Mouse (Mus musculus) testis, adult 2 months (tissue): ENCODE results near the gene Brca2. TPM values are rescaled to one million over a fixed set of nuclear protein-coding genes. Genes with fewer than 3 reads are reported as not detected.

Experiments
- H3K27ac ChIP-seq: fragments of 200-500 bp; 2 replicates; pipeline ENCODE4 v1.5.1; 2012; ENCODE audit warnings: low read depth, low read length; ENCODE audit not compliant: control insufficient read depth, insufficient read depth
- H3K27me3 ChIP-seq: fragments of 200-500 bp; 2 replicates; pipeline ENCODE4 v1.6.1; 2012; ENCODE audit warnings: mild to moderate bottlenecking, low read length, moderate library complexity; ENCODE audit not compliant: control insufficient read depth, insufficient read depth
- H3K36me3 ChIP-seq: fragments of 200-500 bp; 2 replicates; pipeline ENCODE4 v1.6.1; 2012; ENCODE audit warnings: mild to moderate bottlenecking, low read length; ENCODE audit not compliant: control insufficient read depth, insufficient read depth
- H3K4me1 ChIP-seq: fragments of 200-500 bp; 2 replicates; pipeline ENCODE4 v1.6.1; 2012; ENCODE audit warnings: low read length; ENCODE audit not compliant: control insufficient read depth, insufficient read depth
- H3K4me3 ChIP-seq: fragments of 200-500 bp; 2 replicates; pipeline ENCODE4 v1.5.1; 2012; ENCODE audit warnings: low read depth, mild to moderate bottlenecking, low read length, moderate library complexity, mixed read lengths; ENCODE audit not compliant: control insufficient read depth
- CTCF ChIP-seq: fragments of 200-500 bp; IDR thresholded peaks from 2 replicates; pipeline ENCODE4 v1.5.1; 2012; ENCODE audit warnings: low read depth, mild to moderate bottlenecking, inconsistent platforms, low read length, moderate library complexity; ENCODE audit not compliant: control insufficient read depth, insufficient read depth, insufficient replicate concordance
- POLR2A ChIP-seq: fragments of 200-500 bp; IDR thresholded peaks from 2 replicates; pipeline ENCODE4 v1.6.1; 2012; ENCODE audit warnings: low read depth, mild to moderate bottlenecking, inconsistent platforms, low read length, moderate library complexity; ENCODE audit not compliant: control insufficient read depth
- polyA plus RNA-seq: library from polyadenylated mRNA; depleted of rRNA; stranded (reverse); fragments of >200 nt; gene quantifications from 2 replicates; pipeline ENCODE4 v1.2.3, GENCODE M21; 2012

Brca2 gene
- polyA plus RNA-seq, 1 experiment = 27.9 TPM

- Histone ChIP-seq H3K27ac (no peak overlapping the region), H3K4me3 (peak overlapping the region; percentile 86)
Observed at GRCm38 (mm10) chr5:150592904-150593755, 70.7 kb downstream of the Brca2 start.

GRCm38 (mm10) chr5:150593756-150594648 lies 71.6 kb downstream of the Brca2 start:
- Histone ChIP-seq H3K36me3 (no peaks in the 10 kb centered on the region), H3K4me1 (peaks cover 10% of the 10 kb centered on the region), H3K27me3 (no peaks in the 10 kb centered on the region), H3K4me3 (peak overlapping the region; percentile 86), H3K27ac (peak overlapping the region; percentile 59)
- TF ChIP-seq CTCF (no peak), POLR2A (peak; percentile 49; the same call in 1 of the 2 replicates)

More at GRCm38 (mm10) chr5:150592904-150593755, 70.7 kb downstream of the Brca2 start:
- H3K36me3 ChIP-seq = no peaks in the 10 kb centered on the region
- H3K4me1 ChIP-seq = peaks cover 8% of the 10 kb centered on the region
- no peaks in the 10 kb centered on the region for H3K27me3 ChIP-seq
- TF ChIP-seq POLR2A (no peak), CTCF (no peak)

- H3K36me3 ChIP-seq = no peaks in the 10 kb centered on the region
- peaks cover 10% of the 10 kb centered on the region for H3K4me1 ChIP-seq
- no peak overlapping the region for H3K27ac ChIP-seq
- H3K27me3 ChIP-seq = no peaks in the 10 kb centered on the region
- TF ChIP-seq CTCF (no peak), POLR2A (no peak)
- peak overlapping the region; percentile 86 for H3K4me3 ChIP-seq
Observed at GRCm38 (mm10) chr5:150594649-150595339, 72.4 kb downstream of the Brca2 start.

- peaks cover 10% of the 10 kb centered on the region for H3K4me1 ChIP-seq
- no peak overlapping the region for H3K4me3 ChIP-seq
- H3K36me3 ChIP-seq = no peaks in the 10 kb centered on the region
- no peak overlapping the region for H3K27ac ChIP-seq
- TF ChIP-seq POLR2A (no peak), CTCF (no peak)
- H3K27me3 ChIP-seq = no peaks in the 10 kb centered on the region
Observed at GRCm38 (mm10) chr5:150595366-150596016, 73.1 kb downstream of the Brca2 start.

- Histone ChIP-seq H3K36me3 (no peaks in the 10 kb centered on the region), H3K4me3 (no peak within 1 kb of the TSS), H3K27ac (no peak within 1 kb of the TSS), H3K4me1 (peaks cover 10% of the 10 kb centered on the region), H3K27me3 (no peaks in the 10 kb centered on the region)
- TF ChIP-seq POLR2A (no peak), CTCF (no peak)
Observed at GRCm38 (mm10) chr5:150597088-150597487, 74.7 kb downstream of the Brca2 start, which contains the start of gene N4bp2l1. Gene N4bp2l1, minus strand, starts transcription at chr5:150597188.
